Mouse (Mus musculus) brain, embryonic 18.5 days (tissue): ENCODE measurements at regions not wholly inside any gene's neighbourhood (a gene's known extent, or its start where the extent isn't known, plus 50 kb on each side); places are given as distances from the start of the nearest gene placed in this dataset.

Source experiments
- DNase-seq: peaks from one replicate; pipeline ENCODE4 v3.0.0-alpha.2; 2012; ENCODE audit warnings: low read depth, low spot score

DNA sequence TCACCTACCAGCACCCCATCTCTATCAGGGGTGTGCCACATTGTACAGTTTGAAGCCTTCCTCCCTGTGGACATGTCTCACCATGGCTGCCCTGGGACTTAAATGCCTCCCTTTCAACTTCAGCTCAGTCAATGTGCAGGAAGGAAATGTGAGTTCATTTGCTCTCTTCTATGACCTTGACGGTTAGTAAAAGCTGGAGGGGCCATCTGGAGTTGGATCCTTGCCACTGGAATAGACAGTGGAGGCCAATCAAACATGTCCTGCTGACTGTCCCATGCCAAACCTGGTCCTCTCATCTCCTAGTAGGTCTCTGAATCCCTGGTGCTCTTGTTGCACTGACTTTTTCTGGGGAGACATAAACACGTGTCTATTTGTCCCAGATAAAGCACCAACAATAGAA lies 220.2 kb downstream of the Abcc12 start:
- DNase-seq: no peak

DNA sequence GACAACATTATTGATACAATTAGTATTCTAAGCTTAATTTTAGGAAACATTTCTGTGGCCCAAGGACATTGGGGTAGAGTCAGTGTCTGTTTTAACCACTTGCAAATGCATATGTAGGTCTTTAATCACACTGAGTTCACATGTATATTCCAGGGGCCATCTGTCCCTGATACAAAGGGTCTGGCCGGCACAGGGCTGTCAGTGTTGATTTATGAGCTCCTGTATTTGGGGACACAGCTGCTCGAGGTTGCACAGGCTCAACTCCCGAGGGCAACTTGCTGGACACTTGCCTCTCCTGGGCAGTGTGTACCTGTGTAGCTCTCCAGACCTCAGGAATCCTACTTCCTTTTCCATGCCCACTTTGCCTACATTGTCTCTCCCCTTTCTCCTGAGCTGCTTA lies 221.0 kb downstream of the Abcc12 start:
- DNase-seq: no peak

- no peak for DNase-seq
Measured at GRCm38 (mm10) chr8:86353816-86354215, 226.7 kb downstream of the Abcc12 start.

GRCm38 (mm10) chr8:86351545-86352190 lies 228.8 kb downstream of the Abcc12 start:
- no peak for DNase-seq

GRCm38 (mm10) chr8:86350128-86350527 lies 230.4 kb downstream of the Abcc12 start:
- DNase-seq: no peak

GRCm38 (mm10) chr8:86342016-86342684 lies 238.3 kb downstream of the Abcc12 start:
- no peak for DNase-seq

DNA sequence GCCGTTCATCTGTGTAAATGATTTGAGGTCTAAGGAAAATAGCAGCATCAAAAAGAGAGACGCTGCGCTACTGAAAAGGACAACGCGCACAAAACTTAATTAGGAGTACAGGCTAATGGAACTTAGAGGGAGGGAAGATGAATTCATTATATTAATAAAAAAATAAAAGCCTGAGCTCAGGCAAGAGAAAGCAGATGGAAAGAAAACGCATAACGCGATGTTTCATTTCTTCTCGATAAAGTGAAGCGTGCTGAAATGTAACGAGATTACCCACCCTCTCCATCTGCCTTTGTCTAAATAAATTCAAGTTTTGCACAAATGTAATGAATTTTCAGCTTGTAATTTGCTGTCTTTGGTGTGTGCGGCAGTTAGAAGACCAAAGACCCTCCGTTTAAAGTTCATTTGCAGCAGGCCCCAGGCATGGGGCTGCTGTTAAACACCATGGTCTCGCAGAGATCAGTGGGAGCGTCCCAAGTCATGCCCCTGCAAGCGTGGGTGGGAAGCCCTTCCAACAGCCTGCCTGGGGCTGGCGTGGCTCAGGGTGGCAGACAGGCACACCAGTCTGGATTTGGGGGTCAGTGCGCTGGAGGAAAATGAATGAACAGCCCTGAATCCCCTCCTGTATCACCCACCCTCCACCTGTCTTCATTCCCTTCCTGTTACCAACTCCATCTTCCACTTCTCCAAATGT lies 241.8 kb downstream of the Abcc12 start:
- no peak for DNase-seq

- DNase-seq: no peak
Measured at GRCm38 (mm10) chr8:86331383-86331782, 249.1 kb downstream of the Abcc12 start.

DNA sequence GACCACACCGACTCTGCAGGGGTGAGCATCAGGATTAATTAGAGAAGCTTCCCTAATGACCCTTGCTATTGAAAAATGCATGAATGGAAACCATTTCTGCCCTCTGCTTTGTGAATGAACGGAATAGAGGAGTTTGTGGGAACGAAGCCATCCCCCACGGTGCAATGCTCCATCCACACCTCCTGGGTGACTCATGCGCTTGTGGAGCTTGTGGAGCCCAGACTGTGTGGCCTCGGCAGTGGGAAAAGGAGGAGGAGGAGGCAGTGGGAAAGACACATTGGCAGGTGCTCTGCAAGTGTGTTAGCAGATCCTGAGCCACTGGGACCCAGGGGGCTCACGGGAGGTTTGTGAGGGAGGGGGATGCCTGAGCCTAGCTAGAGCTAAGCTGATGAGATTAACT lies 251.9 kb downstream of the Abcc12 start:
- DNase-seq: no peak

DNA sequence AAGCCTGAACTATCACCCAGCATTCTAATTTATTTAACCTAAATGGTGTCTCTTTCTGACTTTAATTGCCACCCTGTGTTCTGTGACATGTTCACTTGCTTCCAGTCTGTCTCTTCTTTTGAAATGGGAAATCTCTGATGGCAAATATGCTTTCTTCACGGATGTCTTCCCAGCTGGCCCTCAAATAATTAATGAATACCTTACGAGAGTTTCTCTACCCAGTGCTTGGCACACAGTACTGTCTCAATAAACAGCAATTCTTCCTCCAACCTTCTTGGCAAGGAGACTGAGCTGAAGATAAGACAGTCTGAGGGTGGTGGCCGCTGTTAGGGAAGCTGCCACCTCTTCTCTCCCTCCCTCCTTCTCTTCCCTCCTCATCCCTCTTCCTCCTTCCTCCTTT lies 252.5 kb downstream of the Abcc12 start:
- DNase-seq: no peak

DNA sequence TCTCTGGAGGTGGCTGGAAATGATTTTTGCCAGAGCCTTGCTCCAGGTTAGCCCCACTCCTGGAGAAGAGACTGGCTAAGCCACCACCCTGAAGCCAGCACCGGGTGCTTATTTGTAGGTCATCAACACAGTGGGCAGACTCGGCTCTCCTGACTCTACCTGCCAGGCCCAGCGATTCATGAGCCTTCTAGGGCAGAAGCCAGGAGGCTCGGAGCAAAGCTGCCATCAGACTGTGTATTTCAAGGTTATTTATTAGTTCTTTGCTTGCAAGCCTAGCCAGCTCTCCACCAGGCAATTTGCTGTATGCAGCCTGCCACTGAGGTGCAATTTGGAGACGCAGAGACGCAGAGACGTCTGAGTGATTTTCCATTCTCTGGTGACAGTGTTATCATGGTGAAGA lies 255.4 kb downstream of the Abcc12 start:
- DNase-seq: no peak

- DNase-seq: no peak
Measured at GRCm38 (mm10) chr8:86324542-86324941, 255.9 kb downstream of the Abcc12 start.

DNA sequence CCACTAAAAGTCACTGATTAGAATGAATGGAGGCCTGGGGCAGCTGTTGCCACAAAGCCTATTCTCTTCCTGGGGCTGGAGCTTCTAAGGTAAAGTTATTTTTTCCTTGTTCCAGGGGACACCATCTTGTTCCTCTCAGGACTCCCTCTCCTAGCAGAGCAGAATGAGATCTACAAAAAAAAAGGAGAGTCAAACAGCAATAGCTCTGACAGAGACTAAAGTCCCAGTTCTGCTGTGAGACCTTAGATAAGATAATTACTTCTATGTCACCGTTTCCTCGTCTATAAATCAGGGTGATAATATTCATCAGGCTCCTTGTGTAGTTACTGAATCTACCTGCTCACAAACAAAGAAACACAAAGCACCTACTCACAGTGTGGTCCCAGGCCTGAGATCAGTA lies 256.7 kb downstream of the Abcc12 start:
- no peak for DNase-seq

DNA sequence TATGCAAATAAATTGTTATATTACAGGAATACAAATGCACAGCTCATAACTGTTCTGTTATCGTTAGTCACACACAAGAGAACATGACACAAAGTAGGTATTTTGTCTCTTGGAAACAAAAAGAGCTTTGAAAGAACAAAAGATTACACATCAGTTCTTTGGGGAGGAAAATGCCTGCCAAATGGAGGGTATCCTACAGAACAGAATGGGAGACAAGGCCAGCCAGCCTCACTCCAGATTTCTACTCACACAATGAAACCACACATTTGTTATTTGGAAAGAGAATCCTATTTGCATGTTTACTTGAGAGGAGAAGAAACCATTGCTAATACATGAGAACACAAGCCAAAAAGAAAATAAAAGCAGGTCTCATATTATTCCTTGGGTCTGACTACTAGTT lies 258.0 kb downstream of the Abcc12 start:
- DNase-seq: no peak

GRCm38 (mm10) chr8:86320938-86321337 lies 259.5 kb downstream of the Abcc12 start:
- DNase-seq: no peak

DNA sequence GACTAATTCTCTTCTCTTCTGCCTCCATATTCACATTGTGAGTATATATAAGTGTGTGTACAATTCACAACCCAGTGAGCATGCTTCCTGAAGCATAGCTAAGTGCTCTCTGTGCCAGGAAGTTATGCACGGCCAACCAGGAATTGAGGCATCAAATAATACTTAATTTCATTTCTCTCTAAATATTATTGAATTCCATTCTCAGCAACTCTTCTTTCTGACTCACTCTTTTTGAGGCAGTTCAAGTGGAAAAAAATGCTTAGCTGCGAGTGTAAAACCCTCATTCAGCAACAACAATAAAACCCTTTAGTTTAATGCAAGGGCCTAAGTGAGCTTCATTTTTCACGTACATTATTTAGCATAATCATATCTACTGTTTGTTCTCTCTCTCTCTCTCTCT lies 262.0 kb downstream of the Abcc12 start:
- DNase-seq: no peak

GRCm38 (mm10) chr8:86316236-86316635 lies 264.2 kb downstream of the Abcc12 start:
- no peak for DNase-seq

DNA sequence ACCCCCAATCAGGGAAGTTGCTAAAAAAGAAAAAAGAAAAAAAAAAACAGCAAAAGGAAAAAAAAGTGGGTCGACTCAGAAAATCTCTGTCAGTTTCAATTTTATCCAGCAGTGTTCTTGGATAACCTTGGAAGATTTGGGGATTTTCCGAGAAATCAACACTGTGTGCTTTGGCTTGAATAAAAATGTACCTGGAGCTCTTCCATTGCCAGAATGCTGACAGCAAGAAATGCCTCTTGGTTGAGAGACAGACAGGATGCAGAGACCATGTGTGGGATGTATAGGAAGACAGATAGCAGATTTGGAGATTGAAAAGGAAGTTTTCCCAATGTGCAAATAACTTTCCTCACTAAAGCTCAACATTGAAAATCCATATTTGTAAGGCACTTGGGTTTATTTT lies 271.0 kb downstream of the Abcc12 start:
- no peak for DNase-seq

- DNase-seq: no peak
Measured at GRCm38 (mm10) chr8:86307339-86307738, 273.1 kb downstream of the Abcc12 start.

DNA sequence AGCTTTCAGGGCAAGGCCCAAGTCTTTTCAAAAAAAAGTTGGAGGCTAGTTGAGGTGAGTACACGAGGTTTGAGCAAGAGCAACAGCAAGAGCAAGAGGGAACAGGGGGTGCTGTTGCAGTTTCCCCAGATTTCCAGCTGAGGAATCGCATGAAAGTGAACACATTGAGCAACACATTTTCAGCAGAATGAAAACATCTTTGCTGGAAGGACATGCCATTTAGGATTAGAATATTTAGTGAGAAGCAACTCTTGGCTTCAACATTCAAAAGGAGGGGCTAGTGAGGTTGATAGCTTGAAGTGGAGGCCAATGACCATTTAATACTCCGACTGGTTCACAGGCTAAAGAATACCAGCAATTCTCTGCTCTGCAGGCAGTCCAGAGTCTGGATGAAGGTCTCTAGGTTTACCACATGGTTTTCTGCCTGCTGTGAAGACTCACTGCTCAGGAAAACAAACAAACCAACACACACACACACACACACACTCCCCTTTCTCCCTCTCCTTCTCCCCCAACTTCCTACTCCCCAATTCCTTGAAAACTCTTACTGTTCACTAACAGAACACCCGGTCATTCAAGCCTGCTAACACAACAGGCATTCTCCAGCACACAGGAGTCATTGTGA lies 278.5 kb downstream of the Abcc12 start:
- no peak for DNase-seq

GRCm38 (mm10) chr8:86288713-86289384 lies 291.6 kb downstream of the Abcc12 start:
- no peak for DNase-seq

GRCm38 (mm10) chr8:86282922-86283321 lies 297.6 kb downstream of the Abcc12 start:
- DNase-seq: no peak
